Mouse (Mus musculus) skeletal muscle tissue, adult 2 months (tissue): ENCODE measurements around the gene Zfp709.
"Not testable (repeated sequence)": the region's sequence is repeated elsewhere in the genome, so short reads cannot be mapped to it uniquely, and the experiment has no call there.

Source experiments
- DNase-seq: peaks from one replicate; pipeline ENCODE4 v3.0.0-alpha.2; 2012; ENCODE audit warnings: low read depth, low spot score

Gene Zfp709

DNA sequence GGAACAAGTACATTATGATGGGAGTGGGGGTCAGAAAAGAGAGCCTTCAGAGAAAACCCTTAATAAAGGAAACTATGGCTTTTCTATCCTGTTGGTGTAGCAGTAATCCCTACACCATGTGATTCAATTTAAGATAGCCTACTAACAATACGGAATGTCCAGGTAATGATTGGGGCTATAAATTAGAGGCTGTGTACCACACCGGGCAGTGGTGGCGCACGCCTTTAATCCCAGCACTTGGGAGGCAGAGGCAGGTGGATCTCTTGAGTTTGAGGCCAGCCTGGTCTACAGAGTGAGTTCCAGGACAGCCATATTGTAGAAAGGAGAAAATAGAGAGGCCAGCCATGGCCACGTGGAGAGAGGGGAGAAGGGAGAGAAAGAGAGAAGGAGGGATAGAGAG lies 44.0 kb downstream of the Zfp709 start:
- no peak for DNase-seq

DNA sequence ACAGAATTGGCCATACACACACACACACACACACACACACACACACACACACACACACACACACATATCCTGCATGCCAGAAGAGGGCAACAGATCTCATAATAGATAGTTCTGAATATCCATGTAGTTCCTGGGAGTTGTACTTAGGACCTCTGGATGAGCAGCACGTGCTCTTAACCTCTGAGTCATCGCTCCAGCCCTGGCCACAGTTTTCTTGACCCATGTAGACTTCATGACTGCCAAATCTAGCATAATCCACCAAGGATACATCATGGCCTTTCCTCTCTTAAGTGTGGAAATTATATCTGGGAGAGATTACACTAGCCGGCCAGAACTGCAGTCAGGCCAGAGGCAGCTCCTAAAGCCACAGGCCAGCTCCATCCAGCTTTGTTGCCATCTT lies 44.7 kb downstream of the Zfp709 start:
- DNase-seq, result no peak

DNA sequence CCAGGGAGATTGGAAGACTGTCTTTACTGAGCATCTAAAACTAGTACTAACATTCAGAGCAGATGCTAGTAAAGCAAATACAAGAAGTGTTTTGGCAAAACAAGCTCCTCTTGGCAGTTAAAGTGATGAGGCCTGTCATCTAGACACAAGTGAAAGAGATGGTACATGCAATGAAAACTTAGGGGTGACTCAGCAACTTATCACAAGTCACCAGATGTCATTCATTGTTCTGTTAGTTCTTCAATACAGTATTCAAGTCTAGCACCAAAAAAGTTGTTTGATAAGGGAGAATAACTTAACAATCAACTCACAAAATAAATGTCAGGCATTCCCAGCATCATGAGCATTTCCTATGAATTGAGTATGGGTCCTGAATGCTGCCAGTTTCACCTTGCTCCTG lies 46.0 kb downstream of the Zfp709 start:
- no peak for DNase-seq

DNA sequence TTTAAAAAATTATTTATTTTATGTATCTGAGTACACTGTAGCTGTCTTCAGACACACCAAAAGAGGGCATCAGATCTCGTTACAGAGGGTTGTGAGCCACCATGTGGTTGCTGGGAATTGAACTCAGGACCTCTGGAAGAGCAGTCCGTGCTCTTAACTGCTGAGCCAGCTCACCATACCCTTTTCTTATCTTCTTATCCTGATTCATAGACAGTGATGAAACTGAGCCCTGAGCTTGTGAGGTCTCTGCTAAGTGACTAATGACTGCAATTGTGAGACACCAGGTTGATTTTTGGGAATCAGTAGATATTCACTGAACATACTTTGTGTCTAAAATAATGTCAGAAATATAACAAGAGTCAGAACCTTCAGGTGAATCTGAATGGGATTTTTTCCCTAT lies 56.2 kb downstream of the Zfp709 start:
- not testable (repeated sequence) for DNase-seq

DNA sequence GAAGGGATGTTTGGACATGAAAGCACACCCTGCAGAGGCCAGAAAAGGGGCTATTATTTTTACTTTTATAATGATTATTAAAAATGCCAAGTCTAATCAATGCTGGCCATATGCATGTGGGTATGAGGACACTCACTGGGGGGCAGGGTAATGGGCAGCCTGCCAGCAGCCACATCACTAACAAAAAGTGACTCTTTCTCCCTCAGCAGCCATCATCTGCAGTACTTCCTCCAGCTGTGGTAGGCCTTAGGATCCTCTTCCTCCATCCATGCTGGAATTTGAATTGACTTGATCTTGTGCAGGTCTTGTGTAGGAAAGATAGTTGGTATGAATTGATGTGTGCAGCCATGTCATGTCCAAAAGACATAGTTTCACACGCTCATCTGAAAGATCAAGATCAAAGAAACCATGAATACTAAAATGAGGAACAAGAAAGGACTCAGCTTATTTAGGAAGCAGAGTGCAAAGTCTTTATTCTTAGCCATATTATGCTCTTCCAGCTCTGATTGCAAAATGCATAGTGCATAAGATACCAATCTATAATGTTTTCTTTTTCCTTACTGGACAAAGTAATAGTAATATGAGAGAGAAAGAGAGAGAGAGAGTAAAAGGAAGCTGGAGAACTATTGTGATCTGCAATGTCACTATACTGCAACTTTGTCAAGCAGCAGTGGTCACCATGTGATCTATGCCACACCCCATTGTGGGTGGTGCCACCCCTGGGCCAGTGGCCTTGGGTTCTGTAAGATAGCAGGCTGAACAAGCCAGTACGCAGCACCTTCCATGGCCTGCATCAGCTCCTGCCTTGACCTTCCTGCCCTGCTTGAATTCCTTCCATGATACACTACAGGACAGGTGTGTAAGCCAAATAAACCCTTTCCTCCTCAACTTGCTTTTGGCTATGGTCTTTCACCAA lies 58.7 kb downstream of the Zfp709 start:
- DNase-seq, result no peak

DNA sequence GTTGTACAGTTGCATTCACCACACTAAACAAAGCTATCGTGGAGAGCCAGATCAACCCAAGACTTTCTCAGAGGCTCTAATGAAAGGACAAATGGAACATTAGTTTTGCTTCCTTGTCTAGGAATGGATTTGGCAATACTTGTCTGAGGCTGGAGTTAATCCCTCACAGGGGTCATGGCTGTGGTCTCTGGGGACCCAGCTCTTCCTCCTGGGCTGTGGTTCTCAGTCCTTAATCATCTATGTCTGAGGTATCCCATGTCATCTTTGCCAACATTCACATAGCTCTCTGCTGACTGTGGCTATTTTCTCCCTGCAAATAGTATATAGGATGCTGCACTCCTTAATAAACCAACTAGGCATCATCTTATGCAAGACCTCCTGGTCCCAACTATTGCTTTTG lies 60.0 kb downstream of the Zfp709 start:
- no peak for DNase-seq
